ENCODE assay signal across 8 mouse cellular contexts in the genomic region with DNA sequence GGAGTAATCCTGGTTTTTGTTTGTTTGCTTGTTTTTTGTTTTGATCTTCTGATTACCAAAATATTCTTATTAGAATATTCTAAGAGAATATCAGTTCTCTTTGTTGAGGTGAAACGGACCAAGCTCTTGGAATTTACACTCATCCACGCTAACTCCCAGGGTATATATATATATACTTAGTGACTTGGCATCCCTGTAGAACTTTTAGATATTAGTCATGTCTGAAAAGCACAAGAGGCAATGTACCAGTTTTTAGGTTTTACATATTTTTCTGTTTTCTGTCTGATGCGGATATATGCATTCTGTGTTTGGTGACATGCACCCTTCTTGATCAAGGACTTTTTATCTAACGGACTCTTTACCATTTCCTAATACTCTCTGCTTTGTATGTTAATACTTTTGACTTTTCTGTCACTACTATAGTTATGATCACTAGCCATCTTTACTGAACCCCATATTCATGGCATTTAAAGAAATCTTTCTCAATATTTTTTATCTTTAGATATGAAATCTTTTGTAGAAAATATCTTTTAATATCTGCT. TPM values are rescaled to one million over a fixed set of nuclear protein-coding genes. Genes with fewer than 3 reads are reported as not detected.
A peak's percentile ranks its signal among the peaks of the same experiment; 100 is the strongest.
DNase-seq lines count a peak whose midpoint lies in the region; ATAC-seq and TF ChIP-seq lines count a peak whose summit lies in the region.

No protein-coding gene starts in this region.

- peak overlapping the region; percentile 79 for H3K4me2 ChIP-seq in lung, embryonic 16.5 days (ENCODE audit: low read depth, low read length)
- peak overlapping the region; percentile 86 for H3K4me2 ChIP-seq in limb, embryonic 14.5 days (replicated peaks; ENCODE audit: low read depth, low read length, severe bottlenecking)
- peak overlapping the region; percentile 67 for H3K4me2 ChIP-seq in stomach, embryonic 14.5 days (replicated peaks; ENCODE audit: low read depth, low read length)

- H3K27me3 ChIP-seq in lung, embryonic 16.5 days (ENCODE audit: control insufficient read depth, insufficient read depth, low read depth, low read length), result no peaks in the 10 kb centered on the region
- no peaks in the 10 kb centered on the region for H3K27me3 ChIP-seq in forebrain, embryonic 10.5 days (ENCODE audit: poor library complexity, severe bottlenecking)
- H3K27me3 ChIP-seq in limb, embryonic 14.5 days (ENCODE audit: control insufficient read depth, insufficient read depth, low read length), result no peaks in the 10 kb centered on the region
- no peaks in the 10 kb centered on the region for H3K27me3 ChIP-seq in stomach, embryonic 14.5 days (ENCODE audit: control insufficient read depth, insufficient read depth, low read length)

- peaks cover 8% of the 10 kb centered on the region for H3K4me1 ChIP-seq in lung, embryonic 16.5 days (replicated peaks; ENCODE audit: control insufficient read depth, insufficient read depth, low read length)
- H3K4me1 ChIP-seq in forebrain, embryonic 10.5 days, result peaks cover 18% of the 10 kb centered on the region
- 0 out of 2 replicates have a peak, but pooled peaks cover 3% of the 10 kb centered on the region for H3K4me1 ChIP-seq in limb, embryonic 14.5 days (ENCODE audit: control insufficient read depth, insufficient read depth, low read length)
- H3K4me1 ChIP-seq in stomach, embryonic 14.5 days (ENCODE audit: control insufficient read depth, insufficient read depth, low read length), result 0 out of 2 replicates have a peak, but pooled peaks cover 4% of the 10 kb centered on the region

- H3K27ac ChIP-seq in lung, embryonic 16.5 days (ENCODE audit: low read length), result peak overlapping the region; percentile 96
- H3K27ac ChIP-seq in forebrain, embryonic 10.5 days, result peak overlapping the region; percentile 91
- peak overlapping the region; percentile 92 for H3K27ac ChIP-seq in limb, embryonic 14.5 days (replicated peaks; ENCODE audit: low read depth, low read length)
- H3K27ac ChIP-seq in stomach, embryonic 14.5 days (ENCODE audit: low read length), result peak overlapping the region; percentile 92

- TF ChIP-seq POLR2A in limb, embryonic 14.5 days (IDR thresholded peaks at IDR 0.05; ENCODE audit: borderline replicate concordance, extremely low read depth, insufficient read depth, insufficient read length), result no peak

- no peak for ATAC-seq in lung, embryonic 16.5 days (ENCODE audit: low read depth)
- no peak for ATAC-seq in limb, embryonic 14.5 days (ENCODE audit: low FRiP score, low read depth)
- no peak for ATAC-seq in stomach, embryonic 14.5 days (ENCODE audit: insufficient number of reproducible peaks, insufficient read depth, low FRiP score, low read depth)

- H3K9me3 ChIP-seq in lung, embryonic 16.5 days (ENCODE audit: control insufficient read depth, low read length), result no peaks in the 10 kb centered on the region
- no peaks in the 10 kb centered on the region for H3K9me3 ChIP-seq in forebrain, embryonic 10.5 days
- no peaks in the 10 kb centered on the region for H3K9me3 ChIP-seq in limb, embryonic 14.5 days (ENCODE audit: control insufficient read depth, low read length)
- H3K9me3 ChIP-seq in stomach, embryonic 14.5 days (ENCODE audit: control insufficient read depth, low read depth, low read length), result no peaks in the 10 kb centered on the region

- peaks cover under 1% of the 10 kb centered on the region for H3K36me3 ChIP-seq in lung, embryonic 16.5 days (ENCODE audit: control insufficient read depth, insufficient read depth, low read length)
- H3K36me3 ChIP-seq in forebrain, embryonic 10.5 days (replicated peaks), result no peaks in the 10 kb centered on the region
- no peaks in the 10 kb centered on the region for H3K36me3 ChIP-seq in limb, embryonic 14.5 days (ENCODE audit: control insufficient read depth, insufficient read depth, low read length)
- no peaks in the 10 kb centered on the region; the same call in 1 of the 2 replicates for H3K36me3 ChIP-seq in stomach, embryonic 14.5 days (ENCODE audit: control insufficient read depth, insufficient read depth, low read length)

- peak overlapping the region; percentile 71 for H3K4me3 ChIP-seq in lung, embryonic 16.5 days (ENCODE audit: low read length)
- peak overlapping the region; percentile 60 for H3K4me3 ChIP-seq in forebrain, embryonic 10.5 days
- peak overlapping the region; percentile 53 for H3K4me3 ChIP-seq in limb, embryonic 14.5 days (replicated peaks; ENCODE audit: low read length)
- peak overlapping the region; percentile 45 for H3K4me3 ChIP-seq in stomach, embryonic 14.5 days (ENCODE audit: low read depth, low read length)

- 22% methylated on average over 4 of the region's 4 CpGs for WGBS in lung, embryonic 16.5 days
- 46% methylated on average over 4 of the region's 4 CpGs for WGBS in forebrain, embryonic 10.5 days
- 42% methylated on average over 4 of the region's 4 CpGs for WGBS in limb, embryonic 14.5 days
- WGBS in stomach, embryonic 14.5 days, result 33% methylated on average over 4 of the region's 4 CpGs

- H3K9ac ChIP-seq in lung, embryonic 16.5 days (ENCODE audit: low read length), result peak overlapping the region; percentile 73
- H3K9ac ChIP-seq in limb, embryonic 14.5 days (ENCODE audit: low read depth, low read length, severe bottlenecking), result peak overlapping the region; percentile 71
- peak overlapping the region; percentile 67; the same call in 1 of the 2 replicates for H3K9ac ChIP-seq in stomach, embryonic 14.5 days (replicated peaks; ENCODE audit: low read depth, low read length)

- no peak for DNase-seq in lung, postnatal 10 days
- no peak for DNase-seq in forebrain, embryonic 10.5 days (ENCODE audit: extremely low spot score, low spot score)
- DNase-seq in limb, embryonic 14.5 days (ENCODE audit: low spot score), result no peak
- no peak for DNase-seq in thymus, adult 18-20 months
- no peak for DNase-seq in adrenal gland, adult (ENCODE audit: inconsistent age in 2 of 2, low spot score in 1 of 2)
- DNase-seq in ovary, postnatal 10 days (ENCODE audit: low spot score), result no peak

RNA-seq across cellular contexts. Expression of a gene that starts 18.1 kb away (rescaled TPM):
- 4.7 and 5.5 TPM in 2 replicates for polyA plus RNA-seq in lung, embryonic 16.5 days (2015; fragmentation: Nextera tagmentation; extraction: Ambion mirVana)
- 2.0 and 2.1 TPM in 2 replicates for polyA plus RNA-seq in forebrain, embryonic 10.5 days (2016; fragmentation: Nextera tagmentation; extraction: Ambion mirVana)
- polyA plus RNA-seq in limb, embryonic 14.5 days (2012; rRNA removed), result 2.1 and 2.6 TPM in 2 replicates
- 3.3 and 4.2 TPM in 2 replicates for polyA plus RNA-seq in limb, embryonic 14.5 days (2014; fragmentation: Nextera tagmentation; extraction: Ambion mirVana)
- 4.0 and 4.9 TPM in 2 replicates for polyA plus RNA-seq in stomach, embryonic 14.5 days (2014; fragmentation: Nextera tagmentation; extraction: Ambion mirVana)

RNA-seq across cellular contexts. Expression of a gene that starts 28.4 kb away (rescaled TPM):
- 12.0 and 12.5 TPM in 2 replicates for polyA plus RNA-seq in lung, embryonic 16.5 days (2015; fragmentation: Nextera tagmentation; extraction: Ambion mirVana)
- 9.7 and 11.3 TPM in 2 replicates for polyA plus RNA-seq in forebrain, embryonic 10.5 days (2016; fragmentation: Nextera tagmentation; extraction: Ambion mirVana)
- 3.4 and 5.3 TPM in 2 replicates for polyA plus RNA-seq in limb, embryonic 14.5 days (2012; rRNA removed)
- 9.4 and 10.3 TPM in 2 replicates for polyA plus RNA-seq in limb, embryonic 14.5 days (2014; fragmentation: Nextera tagmentation; extraction: Ambion mirVana)
- polyA plus RNA-seq in stomach, embryonic 14.5 days (2014; fragmentation: Nextera tagmentation; extraction: Ambion mirVana), result 13.1 and 13.8 TPM in 2 replicates

RNA-seq across cellular contexts. Expression of a gene that starts 49.6 kb away (rescaled TPM):
- 19.9 and 23.7 TPM in 2 replicates for polyA plus RNA-seq in lung, embryonic 16.5 days (2015; fragmentation: Nextera tagmentation; extraction: Ambion mirVana)
- polyA plus RNA-seq in forebrain, embryonic 10.5 days (2016; fragmentation: Nextera tagmentation; extraction: Ambion mirVana), result 13.9 and 14.5 TPM in 2 replicates
- 10.2 and 16.6 TPM in 2 replicates for polyA plus RNA-seq in limb, embryonic 14.5 days (2012; rRNA removed)
- 23.0 and 23.6 TPM in 2 replicates for polyA plus RNA-seq in limb, embryonic 14.5 days (2014; fragmentation: Nextera tagmentation; extraction: Ambion mirVana)
- 25.3 and 26.6 TPM in 2 replicates for polyA plus RNA-seq in stomach, embryonic 14.5 days (2014; fragmentation: Nextera tagmentation; extraction: Ambion mirVana)
